Mouse (Mus musculus): ENCODE measurements around the gene Ackr2.

DNA sequence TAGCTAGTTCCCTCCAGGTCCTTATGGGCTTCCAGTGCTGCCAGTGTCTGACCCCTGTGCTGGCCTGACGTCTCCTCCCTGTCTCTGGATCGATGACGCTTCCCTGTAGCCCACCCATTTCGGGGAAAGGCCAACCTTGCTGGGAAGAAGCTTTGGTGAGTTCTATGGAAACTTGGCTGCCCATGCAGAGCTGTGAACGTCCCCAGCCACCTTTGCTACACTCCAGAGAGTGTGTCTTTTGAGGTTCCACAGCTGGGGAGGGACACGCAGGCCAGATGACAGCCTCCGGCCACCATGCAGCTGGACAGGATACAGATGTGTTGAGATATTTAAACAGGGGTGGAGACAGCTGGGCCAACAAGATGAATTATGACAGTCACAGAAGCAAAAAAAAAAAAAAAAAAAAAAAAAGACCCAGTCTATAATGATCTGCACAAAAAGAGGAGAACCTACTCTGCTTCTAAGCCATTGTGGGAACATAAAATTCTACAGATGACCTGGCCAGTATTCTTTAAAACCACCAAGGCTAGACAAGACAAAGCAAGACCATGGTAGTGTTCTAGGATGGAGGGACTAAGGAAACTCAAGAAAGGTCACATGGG, 2.7 kb upstream of the Ackr2 start:
- TF ChIP-seq CTCF (IDR thresholded peaks at IDR 0.05; ENCODE audit: control insufficient read depth, insufficient read depth, low read length) (no peak), POLR2A (IDR thresholded peaks at IDR 0.05; ENCODE audit: borderline replicate concordance, control insufficient read depth, low read depth, low read length) (no peak)

Data from bone marrow, adult 2 months (tissue).